Mouse (Mus musculus) MN1 (cell line): Measurements from ENCODE around the gene Samd14.
A peak's percentile ranks its signal among the peaks of the same experiment; 100 is the strongest.
"Not testable (repeated sequence)": the region's sequence is repeated elsewhere in the genome, so short reads cannot be mapped to it uniquely, and the experiment has no call there.

Experiments used
- DNase-seq: peaks from one replicate; pipeline ENCODE4 v3.0.0-alpha.2; 2016; ENCODE audit warnings: low spot score

Gene Samd14

GRCm38 (mm10) chr11:95009629-95010014, at the start of gene Samd14:
TSS of gene Samd14 (plus strand) at chr11:95009879.
- peak; percentile 89 for DNase-seq

- no peak for DNase-seq
These were observed 47.1 kb upstream of the Samd14 start for GRCm38 (mm10) chr11:94962534-94963101.

- DNase-seq = no peak
These were observed 42.3 kb upstream of the Samd14 start, which contains the start of gene Hils1 for GRCm38 (mm10) chr11:94967419-94967818. TSS of gene Hils1 (plus strand) at chr11:94967593.

- no peak for DNase-seq
These were observed 41.5 kb upstream of the Samd14 start for GRCm38 (mm10) chr11:94968187-94968586.

GRCm38 (mm10) chr11:94969709-94970108, 40.0 kb upstream of the Samd14 start:
- not testable (repeated sequence) for DNase-seq

- peak; percentile 80 for DNase-seq
These were observed 39.3 kb upstream of the Samd14 start for GRCm38 (mm10) chr11:94970210-94970943.

- no peak for DNase-seq
These were observed 37.6 kb upstream of the Samd14 start for GRCm38 (mm10) chr11:94971895-94972615.

GRCm38 (mm10) chr11:94972887-94973286, 36.8 kb upstream of the Samd14 start:
- DNase-seq = no peak

GRCm38 (mm10) chr11:94973313-94973712, 36.4 kb upstream of the Samd14 start:
- DNase-seq = no peak

GRCm38 (mm10) chr11:94974951-94975350, 34.7 kb upstream of the Samd14 start:
- DNase-seq = no peak

- no peak for DNase-seq
These were observed 33.5 kb upstream of the Samd14 start, which contains the start of gene Sgca for GRCm38 (mm10) chr11:94976199-94976598. TSS of gene Sgca (minus strand) at chr11:94976327.

- DNase-seq = no peak
These were observed 31.3 kb upstream of the Samd14 start for GRCm38 (mm10) chr11:94978178-94978915.

GRCm38 (mm10) chr11:94978947-94979346, 30.7 kb upstream of the Samd14 start:
- peak; percentile 96 for DNase-seq

- no peak for DNase-seq
These were observed 30.1 kb upstream of the Samd14 start for GRCm38 (mm10) chr11:94979462-94980179.

- no peak for DNase-seq
These were observed 24.5 kb upstream of the Samd14 start for GRCm38 (mm10) chr11:94985140-94985539.

GRCm38 (mm10) chr11:94985822-94986221, 23.9 kb upstream of the Samd14 start:
- no peak for DNase-seq

GRCm38 (mm10) chr11:94986435-94986834, 23.2 kb upstream of the Samd14 start:
- no peak for DNase-seq

GRCm38 (mm10) chr11:94987341-94987740, 22.3 kb upstream of the Samd14 start:
- no peak for DNase-seq

- no peak for DNase-seq
These were observed 21.8 kb upstream of the Samd14 start for GRCm38 (mm10) chr11:94987851-94988250.

- no peak for DNase-seq
These were observed 20.7 kb upstream of the Samd14 start for GRCm38 (mm10) chr11:94988780-94989561.

GRCm38 (mm10) chr11:94989562-94990017, 20.1 kb upstream of the Samd14 start:
- DNase-seq = peak; percentile 91
